In genomic region chr5:121842665-121843118, GRCm38 (mm10) we compare ENCODE assay signal across 8 mouse cellular contexts. TPM values are rescaled to one million over a fixed set of nuclear protein-coding genes. Genes with fewer than 3 reads are reported as not detected.
DNase-seq lines count a peak whose midpoint lies in the region; ATAC-seq lines count a peak whose summit lies in the region.

No protein-coding gene starts in this region.

- peak; percentile 67 for DNase-seq in R1 (ENCODE audit: low read depth, low spot score)
- DNase-seq in cerebellum, postnatal 14 days: peak; percentile 94 to 95
- DNase-seq in gastrocnemius, adult 18-20 months (ENCODE audit: low spot score): peak; percentile 85
- DNase-seq in hindbrain, embryonic 14.5 days (ENCODE audit: low spot score): peak; percentile 88
- peak; percentile 61 to 88 for DNase-seq in left cerebral cortex, postnatal 10 days (ENCODE audit: extremely low spot score in 1 of 2, low spot score in 2 of 2)
- DNase-seq in right cerebral cortex, adult 18-20 months: peak; percentile 74
- peak; percentile 84 for DNase-seq in urinary bladder, adult 2 months (ENCODE audit: low spot score)

- peak overlapping the region; percentile 74 for H3K4me2 ChIP-seq in hindbrain, embryonic 14.5 days (replicated peaks)

- H3K9ac ChIP-seq in hindbrain, embryonic 14.5 days: peak overlapping the region; percentile 67

- peaks cover 15% of the 10 kb centered on the region for H3K4me1 ChIP-seq in hindbrain, embryonic 14.5 days (replicated peaks; ENCODE audit: control insufficient read depth, insufficient read depth, low read length)

- WGBS in hindbrain, embryonic 14.5 days: 0% methylated on average over 33 of the region's 33 CpGs

- H3K27me3 ChIP-seq in hindbrain, embryonic 14.5 days (ENCODE audit: control insufficient read depth, insufficient read depth, low read length): peaks cover 59% of the 10 kb centered on the region

- H3K27ac ChIP-seq in hindbrain, embryonic 14.5 days: no peak overlapping the region

- peak overlapping the region; percentile 41 for H3K4me3 ChIP-seq in hindbrain, embryonic 14.5 days (replicated peaks; ENCODE audit: low read length)

- no peaks in the 10 kb centered on the region for H3K36me3 ChIP-seq in hindbrain, embryonic 14.5 days (replicated peaks; ENCODE audit: control insufficient read depth, insufficient read depth)

- ATAC-seq in hindbrain, embryonic 14.5 days (ENCODE audit: low FRiP score): 0 out of 2 replicates have a peak, but pooled peaks have one; percentile 61
- peak; percentile 68 for ATAC-seq in megakaryocyte, adult 5-6 weeks (ENCODE audit: poor library complexity, severe bottlenecking)

- intact Hi-C loops in left cerebral cortex, postnatal 10 days (cut with DNase I): no loop called here

- no peaks in the 10 kb centered on the region for H3K9me3 ChIP-seq in hindbrain, embryonic 14.5 days (ENCODE audit: control insufficient read depth, low read length)

RNA-seq across cellular contexts. Expression of gene Sh2b3, which starts 5.2 kb away (rescaled TPM):
- 10 to 100 TPM; 11.4 to 13.0 TPM for total RNA-seq in gastrocnemius, adult 18-20 months (2021)
- 8.8 and 9.1 TPM in 2 replicates for polyA plus RNA-seq in hindbrain, embryonic 14.5 days (2014; fragmentation: Nextera tagmentation; extraction: Ambion mirVana)
- total RNA-seq in left cerebral cortex, postnatal 10 days (2021): 10 to 100 TPM; 17.1 to 17.3 TPM
- 82.9 and 83.8 TPM in 2 replicates for total RNA-seq in megakaryocyte, adult 5-6 weeks (2015)
- 46.3 and 55.6 TPM in 2 replicates for total RNA-seq in megakaryocyte, adult 5-6 weeks (2017)
- 22.2 and 25.8 TPM in 2 replicates for polyA plus RNA-seq in urinary bladder, adult 2 months (2012; rRNA removed)

RNA-seq across cellular contexts. Expression of gene Pheta1, which starts 6.1 kb away (rescaled TPM):
- 1 to 10 TPM; 4.4 to 5.7 TPM for total RNA-seq in gastrocnemius, adult 18-20 months (2021)
- 28.7 and 32.3 TPM in 2 replicates for polyA plus RNA-seq in hindbrain, embryonic 14.5 days (2014; fragmentation: Nextera tagmentation; extraction: Ambion mirVana)
- 10 to 100 TPM; 11.4 to 12.4 TPM for total RNA-seq in left cerebral cortex, postnatal 10 days (2021)
- 0.78 and 1.2 TPM in 2 replicates for total RNA-seq in megakaryocyte, adult 5-6 weeks (2015)
- total RNA-seq in megakaryocyte, adult 5-6 weeks (2017): 0.69 and 1.8 TPM in 2 replicates
- 11.3 and 12.2 TPM in 2 replicates for polyA plus RNA-seq in urinary bladder, adult 2 months (2012; rRNA removed)
